Mouse (Mus musculus): ENCODE results near the gene Hist1h3i.

- no peak for TF ChIP-seq CTCF (IDR thresholded peaks at IDR 0.05; ENCODE audit: low read depth)
- TF ChIP-seq EP300 (IDR thresholded peaks at IDR 0.05; ENCODE audit: low read depth): peak; percentile 70
Observed at GRCm38 (mm10) chr13:21783255-21783617, at the start of gene Hist1h3i.
